Mouse (Mus musculus) CD4-positive helper T cell, adult 2 months (primary cell): Measurements from ENCODE around the gene Spata2l.
"Not testable (repeated sequence)": the region's sequence is repeated elsewhere in the genome, so short reads cannot be mapped to it uniquely, and the experiment has no call there.

Source experiments
- DNase-seq: peaks from one replicate; pipeline ENCODE4 v3.0.0-alpha.2; 2012; ENCODE audit warnings: low read depth, missing footprints, low spot score

Spata2l gene

DNA sequence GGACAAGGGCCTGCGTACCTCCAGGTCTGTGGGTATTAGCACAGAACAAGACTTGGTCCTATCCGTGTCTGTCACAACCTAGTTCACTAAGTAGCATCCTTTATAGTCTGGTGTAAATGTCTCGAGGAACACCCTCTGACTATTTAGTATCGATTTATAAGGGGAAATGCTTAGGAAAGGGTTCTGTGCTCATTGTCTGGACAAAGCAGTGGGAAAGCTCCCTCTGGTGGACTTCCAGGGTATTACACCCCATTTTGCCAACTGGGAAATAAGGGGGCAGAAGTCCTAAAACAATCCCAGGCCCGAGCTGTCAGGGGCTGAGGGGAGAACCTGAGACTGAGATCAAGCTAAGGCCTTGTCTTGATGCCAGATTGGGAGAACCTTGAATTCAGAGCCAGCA is 33.7 kb downstream of the Spata2l start:
- peak; percentile 66 for DNase-seq

DNA sequence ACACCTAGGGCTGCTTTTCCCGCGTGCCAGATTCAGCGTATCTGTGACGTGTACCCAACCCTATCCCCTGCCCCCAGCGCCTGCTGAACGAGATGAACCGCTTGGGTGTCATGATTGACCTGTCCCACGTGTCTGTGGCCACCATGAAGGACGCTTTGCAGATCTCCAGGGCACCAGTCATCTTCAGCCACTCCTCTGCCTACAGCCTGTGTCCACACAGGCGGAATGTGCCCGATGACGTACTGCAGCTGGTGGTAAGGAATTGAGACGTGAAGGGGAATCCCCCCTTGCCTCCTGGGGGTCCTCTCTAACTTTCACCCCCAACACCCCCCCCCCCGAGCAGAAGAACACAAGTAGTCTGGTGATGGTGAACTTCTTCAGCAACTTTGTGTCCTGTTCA is 36.2 kb downstream of the Spata2l start:
- no peak for DNase-seq

DNA sequence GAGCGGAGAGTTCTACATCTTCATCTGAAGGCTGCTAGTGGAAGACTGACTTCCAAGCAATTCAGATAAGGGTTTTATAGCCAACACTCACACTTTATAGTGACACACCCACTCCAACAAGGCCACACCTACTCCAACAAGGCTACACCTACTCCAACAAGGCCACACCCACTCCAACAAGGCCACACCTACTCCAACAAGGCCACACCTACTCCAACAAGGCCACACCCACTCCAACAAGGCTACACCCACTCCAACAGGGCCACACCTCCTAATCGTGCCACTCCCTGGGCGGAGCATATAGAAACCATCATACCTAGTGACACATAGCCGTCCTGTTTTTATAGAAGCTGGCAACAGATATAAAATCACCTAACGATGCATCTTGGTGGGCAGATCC is 39.0 kb downstream of the Spata2l start:
- DNase-seq, result not testable (repeated sequence)

DNA sequence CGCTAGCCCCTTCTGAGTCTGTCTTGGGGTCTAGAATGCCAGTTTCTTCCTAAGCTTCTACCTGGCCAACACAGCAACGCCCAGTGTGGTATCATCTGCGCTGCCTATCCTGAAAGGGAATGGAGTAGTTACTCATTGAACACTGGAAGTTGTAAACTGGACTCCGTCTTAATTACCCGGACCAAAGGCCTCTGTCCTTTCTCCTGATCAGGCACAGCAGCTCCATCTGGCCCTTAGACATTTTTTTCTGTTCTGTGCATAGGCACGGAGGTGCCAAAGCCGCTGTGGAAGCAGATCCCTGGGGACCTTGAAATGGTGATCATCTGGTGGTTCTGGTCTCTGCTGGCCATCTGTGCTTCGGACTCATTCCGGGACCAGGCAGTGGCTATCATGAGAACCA is 42.3 kb downstream of the Spata2l start:
- DNase-seq, result no peak

DNA sequence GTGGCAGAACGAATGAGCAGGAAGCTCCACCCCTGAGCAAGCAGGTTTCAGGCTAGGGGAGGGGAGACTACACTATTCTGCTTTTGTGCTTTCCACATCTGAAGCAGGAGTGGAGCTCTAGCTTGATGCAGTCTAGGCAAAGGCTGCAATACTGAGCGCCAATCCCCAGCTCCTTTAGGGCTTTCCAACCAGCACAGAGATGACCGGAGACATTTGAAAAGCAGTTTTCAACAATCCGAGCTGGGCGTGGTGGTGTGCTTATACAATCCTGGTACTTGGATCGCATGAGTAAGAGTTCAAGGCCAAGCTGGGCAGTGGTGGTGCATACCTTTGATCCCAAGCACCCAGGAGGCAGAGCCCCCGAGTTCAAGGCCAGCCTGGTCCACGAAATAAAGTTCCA is 44.1 kb downstream of the Spata2l start:
- DNase-seq, result no peak

DNA sequence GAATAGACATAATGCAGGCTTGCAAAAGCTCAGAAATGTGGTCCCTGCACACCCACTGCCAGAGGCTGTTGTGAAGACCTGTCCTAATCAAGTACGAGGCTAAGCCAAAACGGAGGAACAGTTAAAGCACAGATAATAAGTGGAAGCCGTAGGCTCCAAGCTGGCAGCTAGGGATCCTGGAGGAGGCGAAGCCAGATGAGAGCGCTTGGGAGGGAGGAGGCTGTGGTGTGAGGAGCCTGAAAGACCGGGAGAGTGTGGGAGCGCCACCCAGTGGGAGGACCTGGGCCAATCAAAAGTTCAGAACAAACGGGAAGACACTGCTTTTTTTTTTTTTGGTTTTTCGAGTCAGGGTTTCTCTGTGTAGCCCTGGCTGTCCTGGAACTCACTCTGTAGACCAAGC is 45.4 kb downstream of the Spata2l start:
- peak; percentile 63 for DNase-seq

DNA sequence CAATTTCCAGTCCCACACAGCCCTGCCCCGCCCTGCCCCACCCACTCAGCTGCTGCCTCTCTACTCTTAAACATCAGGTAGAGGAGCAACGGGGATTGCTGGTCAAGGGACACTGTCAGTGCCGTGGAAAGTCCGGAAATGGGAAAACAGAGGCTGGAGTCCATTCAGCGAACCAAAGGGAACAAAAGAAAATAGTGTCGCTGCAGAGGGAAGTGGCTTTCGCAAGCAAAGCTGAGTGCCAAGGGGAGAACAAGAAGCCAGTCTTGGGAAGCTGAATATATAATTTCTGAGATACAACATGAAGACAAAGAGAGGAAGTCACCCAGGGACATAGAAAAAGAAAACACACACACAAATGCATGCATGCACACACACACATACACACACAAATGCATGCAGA is 47.2 kb downstream of the Spata2l start:
- DNase-seq, result no peak

DNA sequence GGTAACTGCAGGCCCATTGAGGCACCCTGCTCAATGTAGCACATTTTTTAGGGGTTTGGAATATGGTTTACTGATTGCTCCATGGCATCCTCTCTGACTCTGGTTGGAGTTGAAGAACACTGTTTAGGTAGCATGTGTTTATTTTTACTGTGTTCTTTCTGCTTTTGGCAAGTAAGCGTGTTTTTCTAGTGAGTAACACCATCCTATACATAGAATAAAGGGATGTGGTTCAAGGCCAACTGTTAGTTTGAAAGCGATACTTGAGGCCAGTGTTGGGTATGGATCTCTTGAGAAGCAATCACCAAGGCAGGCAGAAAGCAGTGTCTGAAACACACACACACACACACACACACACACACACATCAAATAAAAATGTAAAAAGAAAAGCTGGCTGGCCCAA is 48.0 kb downstream of the Spata2l start:
- DNase-seq, result no peak

DNA sequence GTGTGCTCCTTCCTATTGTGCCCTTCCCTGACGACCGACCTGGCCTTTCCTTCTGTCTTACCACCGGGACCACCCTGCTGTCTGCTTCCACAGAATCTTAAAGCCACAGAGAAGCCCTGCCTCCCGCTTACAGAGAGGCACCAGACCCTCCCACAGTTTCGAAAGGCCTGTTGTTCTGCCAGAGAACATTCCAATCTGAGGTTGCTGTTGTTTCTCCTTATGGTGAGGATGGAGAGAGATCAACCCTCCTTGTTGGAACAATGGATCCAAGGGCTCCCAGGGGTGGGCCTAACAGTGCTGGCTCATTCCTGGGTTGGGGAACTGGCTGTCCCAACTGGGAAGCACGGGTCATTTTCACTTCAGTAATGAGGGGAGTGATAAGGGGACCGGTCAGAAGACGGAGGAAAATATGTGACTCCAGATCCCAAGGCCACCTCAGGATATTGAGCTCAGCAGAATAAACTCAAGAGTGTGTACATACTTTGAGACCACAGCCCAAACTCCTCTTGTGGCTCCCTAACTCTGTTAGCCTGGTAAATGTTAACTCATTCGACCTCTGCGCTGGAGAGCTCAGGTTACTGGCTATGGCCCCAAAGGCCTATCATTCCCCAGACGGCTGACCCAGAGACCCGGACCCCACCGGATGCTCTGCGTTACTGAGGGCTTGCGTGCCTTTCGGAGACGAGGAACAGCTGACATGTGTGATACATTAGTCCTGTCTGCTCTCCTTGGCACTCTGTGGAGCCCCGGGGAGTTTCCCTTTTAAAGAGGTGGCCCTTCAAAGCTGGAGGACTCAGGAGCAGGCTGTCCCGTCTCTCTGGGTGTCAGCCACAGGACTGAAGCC is 50.2 kb downstream of the Spata2l start, which contains the start of gene Dpep1:
Gene Dpep1 (plus strand): TSS at position 677 of the 844 bp plus-strand sequence.
- no peak for DNase-seq

DNA sequence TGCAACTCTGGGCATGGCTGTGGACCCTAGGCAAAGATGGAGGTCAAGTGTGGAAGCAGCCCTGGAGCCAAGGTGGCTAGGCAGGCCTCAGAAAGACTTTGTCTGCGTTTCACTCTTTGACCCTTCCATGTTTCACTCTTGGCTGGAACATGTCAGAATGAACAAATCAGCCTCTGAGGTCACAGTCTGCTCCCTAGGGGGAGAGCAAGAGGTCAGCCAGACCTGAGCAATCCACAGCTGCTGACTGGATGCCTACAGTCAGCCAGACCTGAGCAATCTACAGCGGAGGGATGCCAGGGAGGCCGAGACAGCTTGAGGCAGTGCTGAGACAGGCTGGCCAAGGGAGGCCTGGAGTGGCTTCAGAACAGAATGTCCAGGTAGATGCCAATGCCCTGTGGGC is 54.6 kb downstream of the Spata2l start:
- no peak for DNase-seq
